Mouse (Mus musculus) embryo, embryonic 11 days (tissue): ENCODE measurements around the gene Acss1.
A peak's percentile ranks its signal among the peaks of the same experiment; 100 is the strongest.

Experiments
- DNase-seq: peaks from one replicate; pipeline ENCODE4 v3.0.0-alpha.2; 2015

Acss1 gene

DNA sequence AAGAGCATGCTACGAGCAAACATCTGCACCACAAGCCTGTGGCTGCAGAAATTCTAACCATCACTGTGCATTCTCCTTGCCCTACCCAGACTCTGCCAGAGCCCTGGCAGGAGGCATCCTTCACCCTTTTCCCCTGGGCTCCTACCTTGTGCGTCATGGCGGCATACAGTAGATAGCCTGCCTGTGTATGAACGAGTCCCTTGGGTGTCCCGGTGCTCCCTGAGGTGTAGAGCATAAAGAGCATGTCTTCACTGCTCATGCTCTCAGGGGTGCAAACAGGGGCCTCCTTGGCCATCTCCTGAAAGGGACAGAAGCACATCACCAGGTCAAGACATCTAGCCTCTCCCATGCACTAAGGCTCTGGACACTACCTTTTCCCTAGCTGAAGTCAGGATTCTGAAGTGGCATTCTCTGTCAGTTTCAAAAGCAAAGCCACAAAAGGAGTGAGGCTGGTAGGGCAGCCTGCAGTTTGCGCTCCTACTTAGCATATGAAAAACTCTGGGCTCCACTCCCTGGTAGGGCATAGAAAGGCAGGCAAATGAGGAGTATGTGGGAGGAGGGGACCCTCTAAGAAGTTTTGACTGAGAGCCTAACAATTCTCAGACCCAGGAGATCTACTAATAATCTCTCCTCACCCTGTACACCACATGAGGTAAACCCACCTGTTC, 30.5 kb downstream of the Acss1 start:
- no peak for DNase-seq

DNA sequence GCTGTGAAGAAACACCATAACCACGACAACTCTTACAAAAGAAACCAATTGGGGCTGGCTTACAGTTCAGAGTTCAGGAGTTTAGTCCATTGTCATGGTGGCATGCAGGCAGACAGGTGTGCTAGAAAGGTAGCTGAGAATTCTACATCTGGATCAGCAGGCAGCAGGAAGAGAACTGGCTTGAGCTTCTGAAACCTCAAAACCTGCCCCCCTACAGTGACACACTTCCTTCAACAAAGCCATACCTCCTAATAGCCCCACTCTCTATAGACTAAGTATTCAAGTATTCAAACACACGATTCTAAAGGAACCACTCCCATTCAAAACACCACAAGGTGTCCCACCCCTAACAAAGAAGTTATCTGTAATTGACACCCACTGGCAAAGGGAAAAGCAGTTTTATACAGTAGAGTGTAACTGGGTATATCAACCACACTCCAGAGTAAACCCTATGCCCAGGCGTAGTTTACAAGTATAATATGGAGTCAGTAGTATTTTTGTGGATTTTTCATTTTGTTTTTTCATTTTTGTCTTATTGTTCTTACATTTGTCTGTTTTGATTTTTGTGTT, 32.3 kb downstream of the Acss1 start:
- no peak for DNase-seq

DNA sequence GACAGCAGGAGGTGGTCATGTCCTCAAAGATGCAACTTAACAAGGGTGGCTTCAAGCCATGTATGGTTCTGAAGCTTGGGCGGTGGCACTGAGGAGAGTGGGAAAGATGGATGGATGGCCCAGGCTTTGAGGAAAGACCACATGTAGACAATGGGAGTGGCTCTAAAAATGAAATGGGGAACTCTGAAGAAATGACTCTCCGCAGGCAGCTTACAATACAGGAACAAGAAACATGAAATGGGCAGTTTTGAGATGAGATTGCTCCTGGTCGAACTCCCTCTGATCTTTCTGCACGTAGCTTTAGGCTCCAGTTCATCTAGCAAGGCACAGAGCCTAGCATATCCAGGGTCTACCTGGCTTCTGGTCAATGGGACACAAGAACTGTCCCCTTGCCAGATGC, 39.0 kb downstream of the Acss1 start:
- no peak for DNase-seq

DNA sequence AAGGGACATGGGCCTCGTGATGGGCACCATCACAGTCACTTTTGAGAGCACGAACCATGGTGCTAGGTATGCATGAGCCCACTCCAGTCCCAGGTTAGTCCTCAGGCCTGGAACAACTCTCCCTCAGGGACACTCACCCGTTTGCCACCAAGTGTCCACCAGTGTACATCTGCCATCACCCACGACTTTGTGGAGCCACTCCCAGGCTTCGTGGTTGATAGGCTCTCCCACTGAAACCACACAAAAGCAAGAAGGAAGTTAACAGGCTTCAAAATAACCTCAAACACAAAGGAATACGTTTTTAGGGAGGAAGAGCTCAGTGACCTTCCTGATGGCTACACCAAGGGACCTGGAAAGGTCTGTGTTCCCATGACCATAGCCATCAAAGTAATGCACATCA, 41.2 kb downstream of the Acss1 start:
- no peak for DNase-seq

DNA sequence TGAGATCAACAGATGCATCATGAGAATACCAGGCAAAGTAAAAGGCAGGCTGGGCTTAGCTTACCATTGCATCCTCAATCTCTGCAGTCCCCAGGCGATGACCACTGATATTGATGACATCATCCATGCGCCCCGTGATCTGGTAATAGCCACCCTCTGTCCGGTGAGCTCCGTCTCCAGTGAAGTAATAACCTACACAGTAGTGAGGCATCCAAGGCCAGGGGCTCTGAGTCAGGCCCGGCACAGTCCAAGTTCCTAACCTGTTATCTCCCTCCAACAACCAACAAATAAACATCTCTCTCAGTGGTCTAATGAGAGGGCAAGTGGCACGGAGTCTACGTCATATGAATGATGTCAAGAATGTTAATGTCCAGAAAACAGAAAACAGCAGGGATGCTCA, 43.4 kb downstream of the Acss1 start:
- no peak for DNase-seq

DNA sequence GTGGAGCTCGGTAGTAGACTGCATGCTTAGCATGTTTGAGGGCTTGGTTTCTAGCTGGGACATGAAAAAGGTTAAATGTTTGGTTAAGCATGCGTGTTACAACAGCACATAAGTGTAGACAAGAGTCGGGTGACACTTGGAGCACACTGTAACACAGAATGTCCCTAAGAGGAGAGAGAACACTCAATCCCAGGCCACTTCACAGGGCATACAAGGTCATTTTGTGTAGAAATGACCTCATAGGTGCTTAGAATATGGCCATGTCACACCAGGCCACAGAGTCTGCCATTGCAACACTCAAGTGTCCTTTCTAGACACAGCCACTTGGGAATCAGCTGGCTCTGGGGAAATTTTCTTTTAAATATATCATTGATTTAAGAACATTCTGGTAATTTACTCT, 44.3 kb downstream of the Acss1 start:
- DNase-seq = no peak

DNA sequence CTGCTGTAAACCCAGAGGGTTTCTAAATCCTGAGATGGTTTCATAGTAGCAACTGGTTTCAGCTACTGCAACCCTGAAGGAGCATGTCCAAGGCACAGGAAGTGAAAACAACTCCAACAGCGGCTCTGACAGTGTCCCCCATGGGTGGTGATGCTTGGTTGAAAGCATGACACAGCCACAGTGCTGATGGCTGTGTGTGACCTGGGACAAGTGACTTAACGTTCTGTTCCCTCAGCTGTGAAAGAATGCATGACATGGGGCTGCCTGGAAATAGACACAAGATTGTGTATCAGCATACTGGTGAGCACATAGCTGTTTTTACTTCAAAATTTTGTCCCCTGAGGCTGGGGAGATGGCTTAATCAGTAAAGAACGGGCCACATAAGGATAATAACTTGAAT, 46.6 kb downstream of the Acss1 start:
- DNase-seq = no peak

DNA sequence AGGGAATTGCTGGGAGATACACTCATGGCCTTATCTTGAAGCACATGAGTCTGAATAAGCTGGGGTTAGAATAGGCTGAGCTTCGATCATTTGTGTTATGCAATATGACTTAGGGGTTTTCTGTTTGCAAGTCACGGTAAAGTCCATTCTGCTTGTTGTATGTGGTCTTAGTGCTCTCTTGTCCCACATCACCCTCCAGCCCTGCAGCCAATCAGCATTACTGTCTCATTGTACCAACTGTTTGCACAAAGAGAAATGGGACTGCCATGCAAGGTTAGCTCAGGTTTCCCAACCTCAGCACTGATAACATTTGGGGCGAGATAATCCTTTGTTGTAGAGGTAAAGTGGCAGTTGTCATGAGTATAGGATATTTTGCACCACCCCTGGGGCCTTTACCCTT, 58.2 kb downstream of the Acss1 start:
- DNase-seq = no peak

DNA sequence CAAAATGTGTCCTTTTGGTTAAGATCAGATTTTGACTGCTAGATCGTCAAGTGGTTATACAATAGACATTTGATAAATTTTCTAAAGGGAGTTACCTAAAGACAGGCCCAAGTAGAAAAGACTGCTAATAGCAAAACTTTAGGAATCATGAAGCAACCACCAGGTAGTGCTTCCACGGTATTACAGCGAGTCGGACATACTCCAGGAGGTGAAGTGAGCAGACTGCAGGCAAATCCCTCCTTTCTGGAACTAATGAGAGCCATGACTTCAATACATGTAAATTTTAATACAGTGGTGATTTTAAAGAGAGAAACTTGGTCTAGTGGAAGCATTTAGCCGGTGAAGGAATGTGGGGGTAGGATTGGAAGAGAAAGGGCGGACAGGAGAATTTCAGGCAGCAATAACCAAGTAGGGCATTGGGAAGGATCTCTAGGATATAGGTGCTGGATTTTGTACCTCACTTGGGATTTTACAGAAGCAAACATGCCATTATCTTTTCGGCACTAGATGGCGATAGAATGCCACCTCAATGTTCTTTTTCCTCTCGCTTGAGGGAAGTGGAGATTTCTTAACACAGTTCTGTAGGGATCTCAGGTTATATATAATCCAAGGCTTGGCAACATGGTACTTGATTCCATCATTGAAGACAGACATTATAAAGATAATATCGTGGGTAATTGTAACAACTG, 59.3 kb downstream of the Acss1 start:
- peak; percentile 81 for DNase-seq

DNA sequence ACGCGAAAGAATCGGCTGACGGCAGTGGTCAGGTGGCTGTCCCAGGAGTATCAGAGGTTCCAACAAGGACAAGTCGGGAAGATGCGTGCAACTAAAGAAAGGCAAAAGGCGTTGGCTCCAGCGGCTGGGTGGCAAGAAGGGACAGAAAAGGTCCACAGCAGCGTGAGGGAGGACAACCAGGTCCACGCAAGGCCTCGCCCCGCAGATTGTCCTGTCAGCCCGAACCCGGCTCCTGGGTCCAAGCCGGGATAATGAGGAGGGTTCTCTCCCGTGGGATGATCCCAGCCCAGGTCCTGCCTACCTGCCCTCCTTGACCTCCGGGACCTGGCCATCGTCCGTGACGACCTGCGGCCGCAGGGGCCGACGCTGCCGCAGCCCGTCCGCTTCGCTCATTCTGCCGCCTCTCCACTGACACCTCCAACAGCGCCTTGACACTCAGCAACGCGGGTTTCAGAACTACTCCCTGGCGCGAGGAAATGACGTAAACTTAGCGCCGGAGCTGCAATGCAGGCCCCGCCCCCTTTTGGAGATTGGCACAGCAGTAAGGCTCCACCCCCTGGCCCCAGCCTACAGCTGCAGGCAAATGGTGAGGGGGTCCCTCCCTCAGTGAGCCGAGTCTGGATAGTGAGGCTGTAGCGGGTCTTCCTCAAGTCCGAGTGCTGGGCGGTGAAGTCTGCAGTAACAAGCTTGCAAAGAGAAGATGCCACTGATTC, 60.1 kb downstream of the Acss1 start, which contains the start of gene Apmap:
Apmap (minus strand) TSS at position 481 of the 713 bp plus-strand sequence.
- DNase-seq = peak; percentile 99

DNA sequence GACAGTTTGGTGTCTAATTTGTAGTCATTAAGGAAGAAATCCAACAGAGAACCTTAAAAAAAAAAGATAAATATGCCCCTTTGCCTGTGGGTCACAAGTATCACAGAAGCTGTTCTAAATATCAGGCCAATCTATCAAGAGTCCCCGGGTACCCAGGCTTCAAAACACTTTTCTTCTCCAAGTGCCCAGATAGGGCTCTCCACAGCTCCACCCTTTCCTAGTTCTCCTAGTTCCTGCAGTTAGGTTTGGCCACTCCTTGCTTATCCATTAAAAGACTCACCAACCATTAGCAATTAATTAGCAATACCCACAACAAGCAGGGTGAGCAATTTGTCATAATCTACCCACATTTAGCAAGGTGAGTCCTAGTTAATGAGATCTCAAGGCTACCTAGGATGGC, 61.2 kb downstream of the Acss1 start:
- DNase-seq = no peak

DNA sequence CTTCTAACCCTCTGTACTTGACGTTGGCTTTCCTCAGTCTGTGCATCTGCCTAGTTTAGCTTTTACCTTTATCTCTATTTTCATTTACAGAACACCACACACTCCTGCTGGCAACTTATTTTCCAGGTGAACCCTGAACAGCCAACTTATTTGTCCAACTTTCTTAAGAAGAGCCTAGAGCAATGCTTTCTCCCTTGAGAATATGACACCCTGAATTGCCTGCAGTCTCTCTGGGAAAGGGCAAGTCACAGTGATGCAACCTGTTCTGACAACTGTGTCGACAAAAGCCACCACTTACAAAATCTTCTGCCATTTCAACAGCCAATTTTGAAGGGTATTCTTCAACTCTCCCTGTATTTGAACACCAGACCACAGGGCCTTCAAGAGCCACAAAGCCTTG, 63.5 kb downstream of the Acss1 start:
- no peak for DNase-seq

DNA sequence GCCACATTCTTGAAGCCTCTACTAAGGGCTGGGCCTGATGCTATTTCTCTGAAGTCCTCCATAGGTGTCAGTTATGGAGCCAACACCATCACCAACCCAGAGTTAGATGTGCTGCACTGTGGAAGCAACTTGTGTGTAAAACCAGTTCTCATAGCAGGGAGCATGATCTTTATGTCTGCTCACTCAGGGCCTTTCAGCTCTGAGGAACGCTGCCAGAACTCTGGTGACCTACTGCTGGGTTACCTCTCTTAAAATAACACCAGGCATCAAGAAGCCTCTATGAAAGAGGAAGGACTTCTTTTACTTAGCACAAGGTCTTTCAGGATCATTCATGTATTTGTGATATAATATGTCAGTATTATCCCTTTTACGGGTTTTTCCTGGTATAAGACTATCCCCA, 66.1 kb downstream of the Acss1 start:
- DNase-seq = no peak

DNA sequence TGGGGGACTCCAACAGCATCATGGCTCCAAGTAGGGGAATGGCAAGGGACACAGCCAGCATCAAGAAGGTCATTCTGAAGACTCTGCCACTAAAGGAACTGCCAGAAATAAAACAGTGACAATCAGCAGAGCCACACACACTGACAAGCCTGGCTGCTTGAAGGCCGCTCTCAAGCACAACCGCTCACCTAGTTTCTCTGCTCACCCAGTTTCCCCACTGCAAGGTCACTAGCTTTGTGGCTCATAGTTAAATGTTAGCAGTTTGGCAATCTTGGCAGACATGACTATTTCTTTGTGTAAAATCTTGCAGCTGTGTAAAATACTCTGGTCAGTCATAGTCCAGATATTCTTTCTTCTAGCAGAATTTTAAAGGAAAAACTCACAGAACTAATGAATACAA, 68.0 kb downstream of the Acss1 start:
- DNase-seq = no peak

DNA sequence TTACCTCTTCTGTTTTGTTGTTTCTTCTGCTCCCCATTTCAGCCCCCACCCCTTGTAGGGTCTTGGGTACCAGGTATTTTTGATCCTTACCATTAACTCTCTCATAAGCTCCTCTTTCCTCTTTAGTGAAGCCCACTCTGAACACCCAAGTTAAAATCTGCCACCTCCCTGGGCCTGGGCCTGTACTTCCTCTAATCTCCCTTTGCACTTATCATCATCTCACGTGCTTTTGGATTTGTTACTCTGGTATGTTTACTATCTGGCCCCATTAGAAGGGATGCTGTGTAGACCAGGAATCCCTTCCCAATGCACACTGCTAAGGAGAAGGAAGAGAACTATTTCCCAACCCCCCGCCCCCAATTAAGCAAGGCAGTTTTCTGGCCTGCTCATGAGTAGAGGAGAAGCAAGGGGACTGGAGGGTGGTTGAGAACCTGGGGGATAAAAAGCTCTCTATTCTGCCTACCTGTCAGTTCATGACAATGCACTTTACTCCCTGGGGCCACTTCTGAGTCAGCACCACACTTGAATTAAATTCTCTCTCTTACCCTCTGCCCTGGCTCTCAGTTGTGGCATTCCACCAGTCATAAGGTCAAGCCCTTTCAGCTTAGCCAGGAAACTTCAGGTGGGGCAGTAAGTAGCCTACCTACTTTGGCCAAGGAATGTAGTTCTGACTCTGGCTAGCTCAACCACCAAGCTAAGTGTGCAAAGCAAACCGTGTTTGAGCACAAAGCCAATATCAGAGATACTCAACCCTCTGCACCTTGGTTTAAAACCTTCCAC, 72.7 kb downstream of the Acss1 start:
- DNase-seq = no peak

DNA sequence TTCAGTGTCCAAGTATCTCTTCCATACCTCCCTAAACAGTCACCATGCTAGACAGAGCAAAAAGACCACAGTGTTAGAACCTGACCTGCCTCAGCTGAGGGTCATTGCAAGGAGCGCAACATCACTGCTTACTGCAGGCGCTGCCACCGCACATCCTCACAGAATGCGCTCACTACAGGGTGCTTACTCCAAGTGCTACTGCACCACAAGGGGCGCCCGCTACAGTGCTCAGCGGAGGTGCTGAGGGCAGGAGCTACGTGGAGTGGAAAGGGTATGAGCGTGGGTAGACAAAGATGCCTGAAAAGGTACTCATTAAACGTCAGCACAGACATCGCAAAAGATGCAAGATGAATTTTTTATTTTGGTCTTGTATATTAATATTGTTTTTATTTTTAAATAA, 79.2 kb downstream of the Acss1 start:
- no peak for DNase-seq

DNA sequence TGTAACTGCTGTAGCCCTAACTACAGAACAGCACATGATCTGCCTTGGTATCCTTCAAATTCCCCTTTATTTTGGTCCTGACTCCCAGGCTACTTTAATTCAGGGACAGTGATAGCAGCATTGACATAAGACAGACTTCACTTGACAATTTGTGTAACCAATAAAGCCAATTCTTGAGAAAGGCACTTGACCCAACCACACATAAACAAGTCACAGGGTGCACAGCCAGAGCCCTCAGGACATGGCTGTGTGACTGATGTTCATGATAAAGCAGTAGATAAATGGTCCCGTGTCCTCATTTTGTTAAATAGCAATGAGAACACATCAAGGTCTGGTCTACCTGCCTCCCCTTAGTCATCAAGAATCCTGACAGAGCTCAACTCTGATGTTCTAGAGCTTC, 88.7 kb downstream of the Acss1 start:
- no peak for DNase-seq

DNA sequence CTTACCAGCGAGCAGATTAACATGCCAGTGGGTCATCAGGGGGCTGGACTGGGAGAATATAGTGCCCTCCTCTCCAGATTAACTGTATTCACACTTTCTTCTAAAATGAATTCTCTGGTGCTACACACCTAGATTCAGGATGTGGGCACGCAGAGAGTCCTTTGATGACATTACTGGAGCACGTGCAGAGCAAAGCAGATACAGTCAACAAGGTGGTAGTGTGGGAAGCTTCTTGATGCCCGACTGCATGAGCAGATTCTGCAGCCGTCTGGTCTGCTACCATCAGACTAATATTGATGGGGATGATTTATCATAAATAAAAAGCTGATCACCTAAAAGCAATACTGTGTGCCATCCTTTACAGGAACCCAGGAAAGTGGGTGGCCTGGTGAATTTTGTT, 89.7 kb downstream of the Acss1 start:
- DNase-seq = no peak

DNA sequence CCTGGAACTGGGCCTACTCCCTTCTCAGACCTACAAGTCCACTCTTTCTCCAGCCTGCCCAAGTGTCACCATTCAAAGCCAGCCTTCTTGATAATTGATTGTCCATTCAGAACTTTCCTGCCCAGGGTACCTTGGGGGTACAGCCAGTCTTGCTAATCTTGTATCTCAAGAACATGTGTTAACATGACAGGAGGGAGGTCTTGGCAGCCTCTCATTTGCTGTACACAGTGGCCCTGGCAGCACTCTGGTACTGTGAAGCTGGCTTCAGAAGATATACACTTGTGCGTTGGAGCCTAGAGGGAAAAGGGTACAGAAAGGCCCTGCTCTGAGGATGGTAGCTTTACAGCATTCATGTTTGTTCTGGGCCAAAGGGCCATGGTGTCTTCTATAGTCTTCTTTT, 92.0 kb downstream of the Acss1 start:
- no peak for DNase-seq

DNA sequence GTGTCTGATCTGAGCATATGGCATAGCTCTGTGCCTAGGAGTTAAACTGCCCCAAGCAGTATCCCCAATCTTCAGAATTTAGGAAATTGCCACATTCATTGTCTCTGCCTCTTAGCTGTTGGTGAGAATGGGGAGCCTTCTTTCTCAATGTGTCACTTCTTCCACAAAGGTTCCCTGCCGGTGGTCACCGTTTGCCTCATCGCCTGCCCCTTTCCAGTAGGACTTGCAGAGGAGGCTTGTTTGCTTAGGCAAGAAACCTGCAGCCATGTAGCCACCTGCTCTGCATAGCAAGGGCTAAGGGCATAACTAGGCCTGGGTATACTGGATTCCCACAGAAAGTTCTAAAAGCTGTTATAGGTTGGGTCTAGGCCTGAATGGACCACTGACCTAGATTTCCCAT, 95.8 kb downstream of the Acss1 start:
- no peak for DNase-seq

DNA sequence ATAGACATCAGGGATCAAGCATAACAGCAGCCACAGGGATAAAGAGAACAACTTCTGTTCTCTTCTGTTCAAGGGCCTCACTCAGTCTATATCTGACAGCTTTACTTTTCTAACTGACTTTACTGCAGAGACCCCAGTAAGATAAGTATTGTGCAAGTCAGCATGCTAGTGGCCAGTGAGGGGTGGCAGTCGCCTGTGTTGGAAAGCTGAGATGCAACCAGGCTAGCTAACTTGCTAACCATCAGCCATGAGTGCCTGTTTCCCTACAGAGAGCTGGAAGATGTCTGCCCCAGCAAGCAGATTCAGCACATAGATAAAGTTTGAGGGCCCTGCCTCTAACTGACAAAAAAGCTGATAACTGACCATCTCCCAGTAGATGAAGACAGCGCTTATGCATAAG, 97.5 kb downstream of the Acss1 start:
- no peak for DNase-seq

DNA sequence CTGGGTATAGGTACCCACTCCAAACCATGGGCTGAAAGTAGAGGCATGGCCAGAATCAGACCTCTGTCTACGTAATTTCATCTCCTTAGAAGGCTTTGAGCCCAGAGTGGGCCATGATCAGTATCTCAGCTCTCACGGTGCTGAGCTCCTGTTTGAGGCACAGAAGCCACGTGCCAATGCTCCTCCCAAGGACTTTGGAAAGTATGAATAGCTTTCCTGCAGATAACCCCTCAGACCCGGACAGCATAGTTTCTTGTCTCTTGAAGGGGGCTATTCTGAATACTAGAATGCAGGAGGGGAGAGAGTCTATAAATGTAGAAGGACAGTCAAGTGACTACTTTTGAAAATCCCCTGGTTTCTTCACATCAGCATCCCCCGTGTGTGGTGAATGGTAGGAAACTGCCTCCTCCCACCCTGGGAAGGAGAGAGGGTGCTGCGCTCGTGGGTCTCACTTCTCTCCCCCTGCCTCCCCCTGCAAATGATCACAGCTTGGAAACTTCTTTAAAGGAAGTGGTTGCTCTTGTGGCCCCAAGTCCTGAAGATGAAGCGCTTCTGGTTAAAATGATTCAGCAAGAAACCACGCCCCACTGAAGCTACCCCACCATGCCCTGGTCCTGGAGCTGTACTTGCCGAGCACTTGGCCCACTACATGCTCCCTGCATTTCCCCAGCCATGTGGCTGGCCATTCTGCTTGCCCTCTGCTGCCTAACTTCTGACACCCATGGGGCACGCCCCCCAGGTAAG, 98.3 kb downstream of the Acss1 start, which contains the start of gene Cst7:
Cst7 (plus strand) TSS at position 569 of the 744 bp plus-strand sequence.
- no peak for DNase-seq
